Mouse (Mus musculus) midbrain, embryonic 15.5 days (tissue): ENCODE results near the gene Ucp2. TPM values are rescaled to one million over a fixed set of nuclear protein-coding genes. Genes with fewer than 3 reads are reported as not detected.
A peak's percentile ranks its signal among the peaks of the same experiment; 100 is the strongest.

Experiments used
- ATAC-seq: fragments of 200-750 bp; cut with Nextera tagmentation; replicated peaks from 2 replicates; pipeline ENCODE4 v1.8.0; 2017; ENCODE audit warnings: moderate TSS enrichment
- H3K27ac ChIP-seq: fragments of 300-500 bp; sonication (generic); 2 replicates; pipeline ENCODE4 v1.5.1; 2015; ENCODE audit warnings: mild to moderate bottlenecking, inconsistent platforms
- H3K27me3 ChIP-seq: fragments of 300-500 bp; sonication (generic); replicated peaks from 2 replicates; pipeline ENCODE4 v1.6.1; 2015; ENCODE audit warnings: inconsistent platforms
- H3K36me3 ChIP-seq: fragments of 300-500 bp; sonication (generic); replicated peaks from 2 replicates; pipeline ENCODE4 v1.6.1; 2015; ENCODE audit warnings: inconsistent platforms
- H3K4me1 ChIP-seq: fragments of 300-500 bp; sonication (generic); 2 replicates; pipeline ENCODE4 v1.6.1; 2015; ENCODE audit warnings: inconsistent platforms
- H3K4me2 ChIP-seq: fragments of 300-500 bp; sonication (generic); 2 replicates; pipeline ENCODE4 v1.6.1; 2015; ENCODE audit warnings: inconsistent platforms, mild to moderate bottlenecking, moderate library complexity
- H3K4me3 ChIP-seq: fragments of 300-500 bp; sonication (generic); 2 replicates; pipeline ENCODE4 v1.5.1; 2015; ENCODE audit warnings: mild to moderate bottlenecking, inconsistent platforms
- H3K9ac ChIP-seq: fragments of 300-500 bp; sonication (generic); 2 replicates; pipeline ENCODE4 v1.6.1; 2015; ENCODE audit warnings: mild to moderate bottlenecking, inconsistent platforms
- H3K9me3 ChIP-seq: fragments of 300-500 bp; sonication (generic); 2 replicates; pipeline ENCODE4 v1.6.1; 2016; ENCODE audit warnings: inconsistent platforms
- WGBS: fragments of 180-500 bp; shearing (Covaris S2); methylation state at CpG from one replicate; pipeline ENCODE4 v1.1.7; 2015; ENCODE audit warnings: mixed read lengths; 5-methylcytosine and 5-hydroxymethylcytosine counted together
- polyA plus RNA-seq: library from polyadenylated mRNA; unstranded; fragments of >200 nt; fragmentation: Nextera tagmentation; extraction: Ambion mirVana; gene quantifications from 2 replicates; pipeline ENCODE4 v1.2.1, GENCODE M21; 2015

Gene Ucp2
- polyA plus RNA-seq, 1 experiment from 2014 or later, result 57.2 TPM

DNA sequence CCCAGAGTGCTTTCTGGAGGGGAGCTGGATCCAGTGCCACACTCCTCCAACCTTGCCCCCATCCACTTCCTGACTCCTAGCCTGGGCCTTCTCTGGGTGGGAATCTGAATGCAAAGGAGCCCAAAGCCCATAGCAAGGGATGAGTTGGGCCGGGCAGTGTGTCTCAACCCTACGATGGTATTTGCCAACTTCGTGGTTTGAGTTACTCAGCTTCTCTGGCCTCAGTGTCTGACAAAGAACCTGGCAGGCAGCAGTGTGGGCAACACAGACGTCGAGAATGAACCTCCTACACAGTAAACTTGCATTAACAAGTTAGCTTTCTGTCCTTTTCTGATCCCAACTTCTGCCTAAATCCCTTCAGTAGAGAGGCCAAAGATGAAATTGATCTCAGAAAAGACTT lies 8.6 kb upstream of the Ucp2 start:
- H3K27ac ChIP-seq, result no peak overlapping the region
- H3K36me3 ChIP-seq, result no peaks in the 10 kb centered on the region
- no peaks in the 10 kb centered on the region for H3K4me1 ChIP-seq
- ATAC-seq, result no peak
- no peak overlapping the region for H3K4me3 ChIP-seq
- no peaks in the 10 kb centered on the region for H3K9me3 ChIP-seq
- H3K9ac ChIP-seq, result no peak overlapping the region
- no peaks in the 10 kb centered on the region for H3K27me3 ChIP-seq
- no peak overlapping the region for H3K4me2 ChIP-seq
- 88% methylated on average over 5 of the region's 5 CpGs for WGBS

DNA sequence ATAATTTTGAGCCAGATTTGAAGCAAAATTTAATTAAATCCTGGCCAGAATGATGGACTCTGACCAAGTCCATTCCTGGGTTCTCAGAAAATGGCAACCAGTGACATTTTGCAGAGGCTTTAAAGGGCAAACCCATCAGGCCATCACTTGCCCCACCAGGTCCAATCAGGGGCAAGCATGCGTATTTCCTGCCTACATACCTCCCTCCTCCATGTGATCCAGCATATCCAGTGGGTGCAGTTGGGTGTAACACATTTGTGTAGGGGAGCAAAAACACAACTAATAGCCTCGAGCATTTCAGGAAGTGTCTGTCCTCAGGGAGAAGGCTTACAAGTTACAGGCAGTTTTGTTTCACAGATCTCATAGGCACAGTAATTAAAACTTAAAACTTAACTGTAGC lies 5.8 kb upstream of the Ucp2 start:
- no peaks in the 10 kb centered on the region for H3K27me3 ChIP-seq
- H3K36me3 ChIP-seq, result no peaks in the 10 kb centered on the region
- H3K4me3 ChIP-seq, result no peak overlapping the region
- no peaks in the 10 kb centered on the region for H3K4me1 ChIP-seq
- no peak overlapping the region for H3K27ac ChIP-seq
- H3K4me2 ChIP-seq, result no peak overlapping the region
- WGBS, result 79% methylated on average over 2 of the region's 2 CpGs
- ATAC-seq, result no peak
- no peak overlapping the region for H3K9ac ChIP-seq
- H3K9me3 ChIP-seq, result no peaks in the 10 kb centered on the region

DNA sequence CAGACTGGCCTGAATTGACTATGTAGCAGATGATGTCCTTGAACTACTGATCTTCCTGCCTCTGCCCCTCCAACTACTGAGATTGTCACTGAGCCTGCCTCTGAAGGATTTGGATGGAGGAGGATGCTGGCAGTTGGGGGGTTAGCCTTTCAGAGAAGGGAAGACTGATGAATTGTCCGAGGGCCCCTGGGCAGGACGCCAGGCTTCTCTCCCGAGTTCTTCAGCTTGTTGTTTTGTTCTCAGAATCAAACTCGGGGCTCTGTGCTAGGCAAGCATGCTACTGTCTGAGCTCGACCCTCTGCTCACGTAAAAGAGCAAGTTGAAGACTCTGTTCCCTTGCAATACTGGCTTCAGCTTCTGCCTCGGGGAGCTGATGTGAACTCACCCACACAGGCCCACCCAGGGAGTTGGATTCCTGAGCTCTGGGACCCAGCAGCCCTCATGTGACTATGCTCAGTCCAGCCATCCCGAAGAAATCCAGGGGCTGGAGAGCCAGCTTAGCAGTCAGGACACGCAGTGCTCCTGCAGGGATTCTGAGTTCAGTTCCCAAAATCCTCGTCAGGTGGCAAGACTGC lies 4.6 kb upstream of the Ucp2 start:
- no peaks in the 10 kb centered on the region for H3K27me3 ChIP-seq
- H3K4me2 ChIP-seq, result no peak overlapping the region
- H3K4me1 ChIP-seq, result peaks cover 11% of the 10 kb centered on the region
- H3K27ac ChIP-seq, result peak overlapping the region; percentile 16; the same call in 1 of the 2 replicates
- H3K36me3 ChIP-seq, result no peaks in the 10 kb centered on the region
- no peaks in the 10 kb centered on the region for H3K9me3 ChIP-seq
- H3K9ac ChIP-seq, result no peak overlapping the region
- no peak overlapping the region for H3K4me3 ChIP-seq
- WGBS, result 22% methylated on average over 10 of the region's 10 CpGs
- ATAC-seq, result peak; percentile 57

DNA sequence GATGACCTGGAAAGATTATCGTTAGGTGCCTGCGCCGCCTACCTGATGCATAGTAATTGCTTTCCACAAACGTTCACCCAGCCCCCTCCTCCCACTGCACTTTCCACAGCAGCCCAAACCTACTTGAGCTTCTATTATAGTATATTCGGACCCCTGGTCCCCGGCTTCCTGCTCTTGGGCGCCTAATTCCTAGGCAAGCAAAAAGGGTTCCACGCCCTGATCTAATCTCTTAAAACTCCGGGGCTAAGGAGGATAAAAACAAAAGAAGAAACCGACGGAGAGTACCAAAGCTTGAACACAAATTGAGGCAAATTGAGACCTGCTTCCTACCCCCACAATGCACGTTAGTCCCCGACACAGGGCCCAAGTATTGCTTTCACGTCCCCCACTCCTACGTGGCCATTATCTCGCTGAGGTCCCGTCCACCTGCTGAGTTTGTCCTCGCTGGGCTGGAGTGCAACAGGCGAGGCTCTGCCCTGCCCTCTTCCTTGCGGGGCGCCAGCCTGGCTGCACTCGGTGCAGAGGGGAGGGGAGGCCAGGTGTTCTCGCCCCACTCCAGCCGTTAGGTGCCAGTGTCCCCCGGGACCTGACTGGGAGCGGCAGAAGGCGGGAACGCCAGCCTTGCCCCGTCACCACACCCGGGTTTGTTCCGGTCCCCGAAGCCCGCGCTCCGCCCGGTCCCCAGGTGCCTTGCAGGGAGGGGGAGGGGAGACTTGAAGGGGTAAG lies 583 bp upstream of the Ucp2 start:
- Histone ChIP-seq H3K27ac (no peak overlapping the region), H3K9me3 (no peaks in the 10 kb centered on the region), H3K4me1 (peaks cover 37% of the 10 kb centered on the region), H3K4me3 (peak overlapping the region; percentile 37), H3K9ac (peak overlapping the region; percentile 23; the same call in 1 of the 2 replicates), H3K4me2 (peak overlapping the region; percentile 66), H3K27me3 (no peaks in the 10 kb centered on the region), H3K36me3 (no peaks in the 10 kb centered on the region)
- 3% methylated on average over 35 of the region's 36 CpGs for WGBS
- no peak for ATAC-seq

DNA sequence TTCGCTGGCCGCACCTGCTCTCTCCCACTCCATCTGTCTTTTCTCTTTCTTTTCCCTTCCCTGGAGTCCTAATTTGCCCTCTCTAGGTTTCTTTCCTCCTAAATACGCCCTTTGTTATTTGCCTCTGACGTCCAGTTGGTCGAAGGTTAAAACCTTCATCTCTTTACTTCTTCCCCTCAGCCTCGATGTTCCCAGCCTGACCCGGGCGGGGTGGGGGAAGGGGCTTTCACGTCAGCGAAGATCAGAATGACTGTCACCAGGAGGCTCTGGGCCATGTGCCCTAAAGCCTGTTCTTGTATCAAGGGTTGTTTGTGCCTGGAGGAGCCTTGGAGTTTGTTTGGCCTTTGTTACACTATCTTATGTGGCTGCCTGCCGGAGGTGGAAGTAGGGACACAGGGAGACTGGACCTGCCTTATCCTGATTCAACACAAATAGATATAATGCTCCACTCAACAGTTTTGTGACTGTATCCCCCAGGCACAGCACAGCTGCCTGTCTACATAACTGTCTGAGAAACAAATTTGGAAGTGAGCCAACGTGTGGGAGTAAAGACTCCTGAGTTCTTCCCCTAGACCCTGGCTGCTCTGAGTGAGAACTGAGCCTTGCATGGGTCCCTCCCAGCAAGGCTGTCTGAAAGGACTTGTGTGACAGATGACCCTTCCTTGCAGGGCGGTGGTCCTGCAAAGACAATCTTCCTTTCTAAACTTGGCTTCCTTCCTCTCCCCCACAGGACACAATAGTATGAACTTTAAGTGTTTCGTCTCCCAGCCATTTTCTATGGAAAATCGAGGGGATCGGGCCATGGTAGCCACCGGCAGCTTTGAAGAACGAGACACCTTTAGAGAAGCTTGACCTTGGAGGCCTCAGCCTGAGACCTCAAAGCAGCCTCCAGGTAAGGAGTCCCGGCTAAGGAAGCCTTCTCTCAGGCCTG lies 612 bp downstream of the Ucp2 start:
- no peaks in the 10 kb centered on the region for H3K36me3 ChIP-seq
- H3K27ac ChIP-seq, result no peak overlapping the region
- WGBS, result 38% methylated on average over 19 of the region's 19 CpGs
- no peaks in the 10 kb centered on the region for H3K27me3 ChIP-seq
- ATAC-seq, result no peak
- peak overlapping the region; percentile 37 for H3K4me3 ChIP-seq
- H3K9ac ChIP-seq, result no peak overlapping the region
- H3K9me3 ChIP-seq, result no peaks in the 10 kb centered on the region
- peak overlapping the region; percentile 66 for H3K4me2 ChIP-seq
- H3K4me1 ChIP-seq, result peaks cover 37% of the 10 kb centered on the region

DNA sequence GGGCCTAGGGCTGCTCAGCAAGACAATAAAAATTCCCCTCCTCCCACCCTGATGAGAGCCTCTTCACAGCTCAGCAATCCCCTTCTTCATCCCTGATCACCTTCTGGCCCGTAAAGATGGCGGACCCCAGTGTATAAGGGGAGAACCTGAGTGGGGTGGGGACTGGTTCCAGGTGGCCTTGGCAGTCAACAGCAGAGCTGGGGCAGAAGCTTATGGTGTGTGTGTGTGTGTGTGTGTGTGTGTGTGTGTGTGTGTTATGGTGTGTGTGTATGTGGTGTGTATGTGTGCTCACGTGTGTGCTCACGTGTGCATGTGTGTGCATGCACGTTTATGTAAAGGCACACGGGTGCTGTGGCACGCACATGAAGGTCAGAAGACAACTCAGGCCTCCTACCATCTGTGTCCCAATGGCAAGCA lies 1.3 kb downstream of the Ucp2 start:
- ATAC-seq, result no peak
- Histone ChIP-seq H3K4me1 (peaks cover 37% of the 10 kb centered on the region), H3K9me3 (no peaks in the 10 kb centered on the region), H3K27me3 (no peaks in the 10 kb centered on the region), H3K4me3 (no peak overlapping the region), H3K4me2 (peak overlapping the region; percentile 66; the same call in 1 of the 2 replicates), H3K36me3 (no peaks in the 10 kb centered on the region), H3K27ac (peak overlapping the region; percentile 82; the same call in 1 of the 2 replicates), H3K9ac (no peak overlapping the region)
- WGBS, result 94% methylated on average over 7 of the region's 7 CpGs

DNA sequence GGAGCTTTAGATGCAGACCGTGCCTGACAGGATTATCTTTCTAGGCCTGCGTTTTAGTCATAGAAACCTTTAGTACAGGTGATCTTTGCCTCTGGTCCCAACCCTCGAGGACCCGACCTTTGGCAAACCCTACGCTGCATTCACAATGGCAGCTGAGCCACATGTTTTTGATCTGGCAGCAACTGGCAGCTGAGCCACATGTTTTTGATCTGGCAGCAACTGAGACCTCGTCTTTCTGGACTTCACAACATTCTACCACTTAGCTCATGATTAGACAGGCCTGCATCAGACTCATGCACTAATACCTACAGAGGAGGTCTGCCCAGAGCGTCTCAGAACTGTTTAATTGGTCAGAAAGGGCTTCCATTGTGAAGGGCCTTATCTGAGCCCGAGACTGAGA lies 1.9 kb downstream of the Ucp2 start:
- Histone ChIP-seq H3K9me3 (no peaks in the 10 kb centered on the region), H3K4me1 (peaks cover 37% of the 10 kb centered on the region), H3K27me3 (no peaks in the 10 kb centered on the region), H3K27ac (peak overlapping the region; percentile 82), H3K36me3 (no peaks in the 10 kb centered on the region), H3K4me2 (peak overlapping the region; percentile 24), H3K9ac (no peak overlapping the region), H3K4me3 (no peak overlapping the region)
- ATAC-seq, result no peak; the same call in 1 of the 2 replicates
- WGBS, result 28% methylated on average over 8 of the region's 8 CpGs

DNA sequence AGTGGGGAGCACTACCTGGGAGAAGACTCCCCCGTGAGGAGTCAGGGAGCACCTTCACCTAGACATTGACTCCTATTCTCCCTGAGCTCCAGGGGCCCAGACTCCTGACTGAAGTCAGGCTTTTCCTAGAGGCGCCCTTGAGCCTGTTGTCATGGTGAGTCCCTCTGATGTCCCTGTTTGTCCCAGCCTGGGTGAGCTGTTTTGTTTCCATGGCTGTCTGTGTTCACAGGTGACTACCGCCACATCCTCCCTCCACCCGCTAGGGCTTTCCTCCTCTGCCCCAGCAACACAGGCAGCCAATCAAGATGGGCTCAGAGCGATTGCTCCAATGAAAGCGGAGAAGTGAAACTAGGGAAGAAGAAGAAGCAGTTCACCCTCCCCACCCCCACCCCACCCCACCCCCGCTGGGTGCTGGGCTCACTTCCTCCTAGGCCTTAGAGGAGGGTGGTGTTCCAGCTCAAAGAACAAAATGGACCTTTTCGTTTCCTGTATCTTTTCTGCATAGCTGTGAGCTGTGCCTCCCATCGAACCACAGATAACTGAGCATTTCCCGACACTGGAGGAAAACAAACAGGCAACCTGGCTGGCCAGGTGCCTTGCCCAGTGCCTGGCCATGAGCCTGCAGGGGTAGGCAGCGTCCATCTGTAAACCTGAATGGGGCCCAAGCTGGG lies 2.6 kb downstream of the Ucp2 start:
- no peak overlapping the region for H3K9ac ChIP-seq
- WGBS, result 23% methylated on average over 11 of the region's 11 CpGs
- no peaks in the 10 kb centered on the region for H3K9me3 ChIP-seq
- H3K27me3 ChIP-seq, result no peaks in the 10 kb centered on the region
- ATAC-seq, result peak; percentile 82
- peak overlapping the region; percentile 24 for H3K4me2 ChIP-seq
- peaks cover 37% of the 10 kb centered on the region for H3K4me1 ChIP-seq
- no peaks in the 10 kb centered on the region for H3K36me3 ChIP-seq
- H3K27ac ChIP-seq, result peak overlapping the region; percentile 82
- no peak overlapping the region for H3K4me3 ChIP-seq

DNA sequence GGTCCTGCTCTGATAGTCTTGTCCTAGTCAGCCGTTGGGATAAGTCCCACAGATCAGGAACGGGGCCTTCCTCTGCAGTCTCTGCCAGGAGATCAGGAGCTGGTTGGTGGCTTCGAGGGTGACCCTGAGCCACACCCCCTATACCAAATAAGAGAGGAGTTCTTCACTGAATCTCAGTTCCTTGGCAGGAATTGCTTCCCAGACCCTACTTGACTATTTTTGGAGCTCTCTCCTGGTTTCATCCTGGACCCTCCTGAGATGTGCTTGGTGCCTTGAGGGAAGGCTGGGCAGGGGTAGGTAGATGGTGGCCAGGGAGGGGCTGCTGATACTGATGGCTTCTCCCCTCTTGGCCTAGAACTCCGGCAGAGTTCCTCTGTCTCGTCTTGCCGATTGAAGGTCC lies 3.2 kb downstream of the Ucp2 start:
- Histone ChIP-seq H3K4me1 (peaks cover 37% of the 10 kb centered on the region), H3K4me2 (no peak overlapping the region), H3K36me3 (no peaks in the 10 kb centered on the region), H3K27ac (peak overlapping the region; percentile 77), H3K9ac (no peak overlapping the region), H3K4me3 (no peak overlapping the region), H3K27me3 (no peaks in the 10 kb centered on the region), H3K9me3 (no peaks in the 10 kb centered on the region)
- no peak for ATAC-seq
- WGBS, result 85% methylated on average over 6 of the region's 6 CpGs

DNA sequence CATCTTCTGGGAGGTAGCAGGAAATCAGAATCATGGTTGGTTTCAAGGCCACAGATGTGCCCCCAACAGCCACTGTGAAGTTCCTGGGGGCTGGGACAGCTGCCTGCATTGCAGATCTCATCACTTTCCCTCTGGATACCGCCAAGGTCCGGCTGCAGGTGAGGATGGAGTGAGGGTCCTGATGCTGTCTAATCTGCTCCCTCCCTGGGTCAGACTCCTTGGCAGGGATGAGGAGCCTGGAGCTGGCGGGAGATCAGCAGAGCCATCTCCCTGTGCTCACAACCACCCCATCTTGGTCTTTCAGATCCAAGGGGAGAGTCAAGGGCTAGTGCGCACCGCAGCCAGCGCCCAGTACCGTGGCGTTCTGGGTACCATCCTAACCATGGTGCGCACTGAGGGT lies 3.7 kb downstream of the Ucp2 start:
- ATAC-seq, result no peak
- Histone ChIP-seq H3K36me3 (no peaks in the 10 kb centered on the region), H3K4me3 (no peak overlapping the region), H3K4me2 (no peak overlapping the region), H3K27me3 (no peaks in the 10 kb centered on the region), H3K9me3 (no peaks in the 10 kb centered on the region), H3K4me1 (peaks cover 37% of the 10 kb centered on the region), H3K9ac (no peak overlapping the region), H3K27ac (peak overlapping the region; percentile 77; the same call in 1 of the 2 replicates)
- WGBS, result 99% methylated on average over 9 of the region's 9 CpGs

DNA sequence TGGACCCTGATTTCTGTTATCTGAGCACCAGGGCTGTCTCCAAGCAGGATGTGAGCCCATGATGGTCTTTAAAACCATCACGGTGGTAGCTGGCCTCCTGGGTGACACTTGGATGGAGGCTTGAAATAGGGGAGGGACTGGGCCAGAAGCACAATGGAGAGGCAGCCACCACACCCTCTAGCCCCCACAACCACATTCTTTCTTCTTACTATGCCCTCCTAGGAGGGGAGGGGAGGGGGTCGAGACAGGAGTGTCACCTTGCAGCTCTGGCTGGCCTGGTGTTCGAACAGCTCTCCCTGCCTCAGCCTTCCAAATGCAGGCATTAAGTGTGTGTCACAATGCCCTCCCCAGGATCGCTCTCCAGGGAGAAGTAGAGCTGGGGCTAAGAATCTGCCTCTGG lies 4.3 kb downstream of the Ucp2 start:
- Histone ChIP-seq H3K9me3 (no peaks in the 10 kb centered on the region), H3K27ac (no peak overlapping the region), H3K36me3 (no peaks in the 10 kb centered on the region), H3K27me3 (no peaks in the 10 kb centered on the region), H3K4me2 (no peak overlapping the region), H3K4me1 (peaks cover 37% of the 10 kb centered on the region), H3K9ac (no peak overlapping the region), H3K4me3 (no peak overlapping the region)
- 88% methylated on average over 4 of the region's 4 CpGs for WGBS
- no peak for ATAC-seq

DNA sequence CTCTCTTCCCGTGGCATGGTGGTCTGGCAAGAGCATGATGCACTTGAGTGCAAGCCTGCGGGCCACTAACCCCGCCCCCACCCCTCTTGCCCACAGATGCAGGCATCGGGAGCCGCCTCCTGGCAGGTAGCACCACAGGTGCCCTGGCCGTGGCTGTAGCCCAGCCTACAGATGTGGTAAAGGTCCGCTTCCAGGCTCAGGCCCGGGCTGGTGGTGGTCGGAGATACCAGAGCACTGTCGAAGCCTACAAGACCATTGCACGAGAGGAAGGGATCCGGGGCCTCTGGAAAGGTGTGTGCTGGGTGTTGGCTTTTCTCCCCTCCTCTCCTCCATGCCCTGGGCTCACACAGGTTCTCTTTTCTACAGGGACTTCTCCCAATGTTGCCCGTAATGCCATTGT lies 4.8 kb downstream of the Ucp2 start:
- no peak overlapping the region for H3K4me2 ChIP-seq
- H3K27ac ChIP-seq, result no peak overlapping the region
- no peaks in the 10 kb centered on the region for H3K9me3 ChIP-seq
- H3K27me3 ChIP-seq, result no peaks in the 10 kb centered on the region
- no peaks in the 10 kb centered on the region for H3K36me3 ChIP-seq
- H3K4me3 ChIP-seq, result no peak overlapping the region
- ATAC-seq, result no peak
- no peak overlapping the region for H3K9ac ChIP-seq
- peaks cover 32% of the 10 kb centered on the region for H3K4me1 ChIP-seq
- WGBS, result 94% methylated on average over 13 of the region's 13 CpGs
